Mouse (Mus musculus) forebrain, postnatal 0 days (tissue): ENCODE results near the gene Fam122b. TPM values are rescaled to one million over a fixed set of nuclear protein-coding genes. Genes with fewer than 3 reads are reported as not detected.
A peak's percentile ranks its signal among the peaks of the same experiment; 100 is the strongest.
"Not testable (repeated sequence)": the region's sequence is repeated elsewhere in the genome, so short reads cannot be mapped to it uniquely, and the experiment has no call there.

Experiments
- ATAC-seq: fragments of 200-750 bp; cut with Nextera tagmentation; 2 replicates; pipeline ENCODE4 v1.8.0; 2017; ENCODE audit warnings: mild to moderate bottlenecking, moderate library complexity
- DNase-seq: peaks from one replicate; pipeline ENCODE4 v3.0.0-alpha.2; 2015
- H3K27ac ChIP-seq: fragments of 300-500 bp; sonication (generic); 2 replicates; pipeline ENCODE4 v1.5.1; 2014; ENCODE audit warnings: low read depth, mild to moderate bottlenecking, antibody characterized with exemption, low read length, moderate library complexity, mixed read lengths
- H3K27me3 ChIP-seq: fragments of 300-500 bp; sonication (generic); 2 replicates; pipeline ENCODE4 v1.6.1; 2014; ENCODE audit warnings: mild to moderate bottlenecking, low read length, mixed read lengths; ENCODE audit not compliant: insufficient read depth
- H3K36me3 ChIP-seq: fragments of 300-500 bp; sonication (generic); 2 replicates; pipeline ENCODE4 v1.6.1; 2014; ENCODE audit warnings: mild to moderate bottlenecking, moderate library complexity; ENCODE audit not compliant: insufficient read depth
- H3K4me1 ChIP-seq: fragments of 300-500 bp; sonication (generic); 2 replicates; pipeline ENCODE4 v1.6.1; 2014; ENCODE audit warnings: antibody characterized with exemption; ENCODE audit not compliant: insufficient read depth
- H3K4me2 ChIP-seq: fragments of 300-500 bp; sonication (generic); 2 replicates; pipeline ENCODE4 v1.6.1; 2014; ENCODE audit warnings: low read depth, mild to moderate bottlenecking, moderate library complexity
- H3K4me3 ChIP-seq: fragments of 300-500 bp; sonication (generic); 2 replicates; pipeline ENCODE4 v1.5.1; 2014; ENCODE audit warnings: low read depth, low read length, mixed read lengths
- H3K9ac ChIP-seq: fragments of 300-500 bp; sonication (generic); 2 replicates; pipeline ENCODE4 v1.6.1; 2014; ENCODE audit warnings: mild to moderate bottlenecking
- H3K9me3 ChIP-seq: fragments of 300-500 bp; sonication (generic); 2 replicates; pipeline ENCODE4 v1.6.1; 2016; ENCODE audit warnings: low read length
- CTCF ChIP-seq: sonication (generic); IDR thresholded peaks from 2 replicates; pipeline ENCODE4 v1.5.1; 2016; ENCODE audit warnings: antibody characterized with exemption, control low read depth, low read depth
- WGBS: fragments of 180-500 bp; shearing (Covaris S2); extraction: QIAGEN DNeasy Blood & Tissue Kit; methylation state at CpG from one replicate; pipeline ENCODE4 v1.1.7; 2014; 5-methylcytosine and 5-hydroxymethylcytosine counted together
- polyA plus RNA-seq: library from polyadenylated mRNA; unstranded; fragments of >200 nt; fragmentation: Nextera tagmentation; extraction: Ambion mirVana; gene quantifications from 2 replicates; pipeline ENCODE4 v1.2.1, GENCODE M21; 2015
- total RNA-seq: library from RNA; depleted of rRNA; stranded (reverse); fragments of >200 nt; gene quantifications from 2 replicates; pipeline ENCODE4 v1.2.3, GENCODE M21; 2014; rRNA removed

Gene Fam122b
- 2.2 and 2.5 TPM in 2 replicates for total RNA-seq
- 1.8 and 2.1 TPM in 2 replicates for polyA plus RNA-seq

- Histone ChIP-seq H3K4me3 (peak within 1 kb of the TSS; percentile 55), H3K27me3 (no peaks in the 10 kb centered on the region), H3K4me2 (peak within 1 kb of the TSS; percentile 57), H3K36me3 (no peaks in the 10 kb centered on the region), H3K27ac (no peak within 1 kb of the TSS; the same call in 1 of the 2 replicates), H3K9me3 (no peaks in the 10 kb centered on the region), H3K9ac (peak within 1 kb of the TSS; percentile 47), H3K4me1 (no peaks in the 10 kb centered on the region)
- 26% methylated on average over 40 of the region's 40 CpGs for WGBS
- peak; percentile 96 for DNase-seq
- ATAC-seq, result peak; percentile 97
- TF ChIP-seq CTCF, result no peak
Measured at GRCm38 (mm10) chrX:53269289-53270062, at the start of gene Fam122b. Gene Fam122b (minus strand): TSS chrX:53269805.

DNA sequence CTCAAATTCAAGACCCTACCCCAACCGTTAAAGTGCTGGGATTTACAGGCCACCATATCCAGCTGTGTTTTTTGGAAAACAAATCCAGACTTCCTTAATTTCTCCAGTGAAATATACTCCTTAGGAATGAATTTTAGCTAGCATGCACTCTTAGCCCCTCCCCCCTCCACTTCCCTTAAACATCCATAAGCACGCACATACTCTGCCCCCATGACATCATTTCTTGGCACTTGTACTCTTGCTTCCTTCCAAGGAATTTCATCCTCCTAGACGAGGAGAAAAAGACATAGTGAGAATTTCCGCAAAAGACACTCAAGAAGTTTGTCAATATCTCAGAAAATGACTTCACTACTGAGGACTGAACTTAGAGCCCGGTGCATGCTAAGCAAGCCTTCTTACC, 18.3 kb upstream of the Fam122b start:
- H3K9ac ChIP-seq, result no peak overlapping the region
- ATAC-seq, result no peak
- no peaks in the 10 kb centered on the region for H3K9me3 ChIP-seq
- H3K4me2 ChIP-seq, result no peak overlapping the region
- H3K27me3 ChIP-seq, result no peaks in the 10 kb centered on the region
- DNase-seq, result no peak
- H3K36me3 ChIP-seq, result no peaks in the 10 kb centered on the region
- no peak for TF ChIP-seq CTCF
- H3K4me3 ChIP-seq, result no peak overlapping the region
- no peaks in the 10 kb centered on the region for H3K4me1 ChIP-seq
- 73% methylated on average over 5 of the region's 5 CpGs for WGBS
- H3K27ac ChIP-seq, result no peak overlapping the region

DNA sequence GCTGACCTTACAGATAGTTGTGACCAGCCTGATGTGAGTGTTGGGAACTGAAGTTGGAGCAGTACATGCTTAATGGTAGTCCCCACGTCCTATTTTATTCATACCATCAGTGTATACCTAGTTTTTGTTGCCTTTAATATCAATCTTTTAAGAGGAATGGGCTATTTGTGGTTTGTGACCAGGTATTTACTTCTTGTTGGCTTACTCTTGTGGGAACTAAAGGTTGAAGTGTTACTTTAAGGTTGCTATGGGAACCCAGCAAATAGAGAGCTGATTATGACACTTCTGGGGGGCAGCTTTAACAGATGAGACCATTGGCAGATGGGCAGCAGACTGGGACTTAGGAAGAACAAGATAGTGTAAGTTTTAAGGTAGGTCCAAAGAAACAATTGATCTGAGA, 3.5 kb upstream of the Fam122b start, which contains the start of gene Fam122c:
Gene Fam122c, plus strand, starts transcription at position 301 of the 400 bp plus-strand sequence.
- no peak within 1 kb of the TSS for H3K4me2 ChIP-seq
- no peak for DNase-seq
- TF ChIP-seq CTCF, result no peak
- no peaks in the 10 kb centered on the region for H3K27me3 ChIP-seq
- no peak for ATAC-seq
- H3K9ac ChIP-seq, result no peak within 1 kb of the TSS
- no peak within 1 kb of the TSS for H3K27ac ChIP-seq
- H3K4me3 ChIP-seq, result no peak within 1 kb of the TSS
- no peaks in the 10 kb centered on the region for H3K36me3 ChIP-seq
- WGBS, result 50% methylated on average over 1 of the region's 1 CpGs
- no peaks in the 10 kb centered on the region for H3K9me3 ChIP-seq
- no peaks in the 10 kb centered on the region for H3K4me1 ChIP-seq

DNA sequence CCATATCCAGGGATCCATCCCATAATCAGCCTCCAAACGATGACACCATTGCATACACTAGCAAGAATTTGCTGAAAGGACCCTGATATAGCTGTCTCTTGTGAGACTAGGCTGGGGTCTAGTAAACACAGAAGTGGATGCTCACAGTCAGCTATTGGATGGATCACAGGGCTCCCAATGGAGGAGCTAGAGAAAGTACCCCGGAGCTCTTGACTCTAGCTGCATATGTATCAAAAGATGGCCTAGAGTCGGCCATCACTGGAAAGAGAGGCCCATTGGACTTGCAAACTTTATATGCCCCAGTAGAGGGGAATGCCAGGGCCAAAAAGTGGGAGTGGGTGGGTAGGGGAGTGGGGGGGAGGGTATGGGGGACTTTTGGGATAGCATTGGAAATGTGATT, 2.0 kb upstream of the Fam122b start:
- not testable (repeated sequence) for H3K27me3 ChIP-seq, H3K4me2 ChIP-seq, H3K4me1 ChIP-seq, H3K36me3 ChIP-seq, H3K27ac ChIP-seq, DNase-seq, ATAC-seq, H3K4me3 ChIP-seq, H3K9me3 ChIP-seq, H3K9ac ChIP-seq
- WGBS, result 78% methylated on average over 3 of the region's 3 CpGs

- Histone ChIP-seq H3K9me3 (no peaks in the 10 kb centered on the region), H3K27me3 (no peaks in the 10 kb centered on the region), H3K36me3 (no peaks in the 10 kb centered on the region), H3K9ac (no peak overlapping the region), H3K4me2 (peak overlapping the region; percentile 42), H3K4me1 (no peaks in the 10 kb centered on the region), H3K4me3 (peak overlapping the region; percentile 55), H3K27ac (no peak overlapping the region)
- WGBS, result 26% methylated on average over 10 of the region's 10 CpGs
- no peak for TF ChIP-seq CTCF
- no peak for DNase-seq
- no peak for ATAC-seq
Measured at GRCm38 (mm10) chrX:53270063-53270432, 443 bp upstream of the Fam122b start.

GRCm38 (mm10) chrX:53268856-53269255, 749 bp downstream of the Fam122b start:
- WGBS, result 32% methylated on average over 10 of the region's 10 CpGs
- Histone ChIP-seq H3K27ac (no peak overlapping the region), H3K27me3 (no peaks in the 10 kb centered on the region), H3K36me3 (no peaks in the 10 kb centered on the region), H3K9me3 (no peaks in the 10 kb centered on the region), H3K9ac (peak overlapping the region; percentile 47; the same call in 1 of the 2 replicates), H3K4me2 (peak overlapping the region; percentile 57), H3K4me1 (no peaks in the 10 kb centered on the region), H3K4me3 (peak overlapping the region; percentile 55)
- no peak for DNase-seq
- peak; percentile 67 for ATAC-seq
- no peak for TF ChIP-seq CTCF

GRCm38 (mm10) chrX:53266186-53266585, 3.4 kb downstream of the Fam122b start:
- Histone ChIP-seq H3K9ac (no peak overlapping the region), H3K36me3 (no peaks in the 10 kb centered on the region), H3K9me3 (no peaks in the 10 kb centered on the region), H3K4me3 (no peak overlapping the region), H3K27me3 (no peaks in the 10 kb centered on the region), H3K4me1 (no peaks in the 10 kb centered on the region), H3K27ac (no peak overlapping the region), H3K4me2 (no peak overlapping the region)
- no peak for DNase-seq
- 80% methylated on average over 9 of the region's 9 CpGs for WGBS
- no peak for TF ChIP-seq CTCF
- ATAC-seq, result no peak
